Mouse (Mus musculus) layer of hippocampus, adult 9-10 months (tissue): ENCODE results near the gene Zfp961.
"Not testable (repeated sequence)": the region's sequence is repeated elsewhere in the genome, so short reads cannot be mapped to it uniquely, and the experiment has no call there.

Source experiments
- DNase-seq: peaks from one replicate; pipeline ENCODE4 v3.0.0; 2022; ENCODE audit warnings: low spot score

Gene Zfp961

DNA sequence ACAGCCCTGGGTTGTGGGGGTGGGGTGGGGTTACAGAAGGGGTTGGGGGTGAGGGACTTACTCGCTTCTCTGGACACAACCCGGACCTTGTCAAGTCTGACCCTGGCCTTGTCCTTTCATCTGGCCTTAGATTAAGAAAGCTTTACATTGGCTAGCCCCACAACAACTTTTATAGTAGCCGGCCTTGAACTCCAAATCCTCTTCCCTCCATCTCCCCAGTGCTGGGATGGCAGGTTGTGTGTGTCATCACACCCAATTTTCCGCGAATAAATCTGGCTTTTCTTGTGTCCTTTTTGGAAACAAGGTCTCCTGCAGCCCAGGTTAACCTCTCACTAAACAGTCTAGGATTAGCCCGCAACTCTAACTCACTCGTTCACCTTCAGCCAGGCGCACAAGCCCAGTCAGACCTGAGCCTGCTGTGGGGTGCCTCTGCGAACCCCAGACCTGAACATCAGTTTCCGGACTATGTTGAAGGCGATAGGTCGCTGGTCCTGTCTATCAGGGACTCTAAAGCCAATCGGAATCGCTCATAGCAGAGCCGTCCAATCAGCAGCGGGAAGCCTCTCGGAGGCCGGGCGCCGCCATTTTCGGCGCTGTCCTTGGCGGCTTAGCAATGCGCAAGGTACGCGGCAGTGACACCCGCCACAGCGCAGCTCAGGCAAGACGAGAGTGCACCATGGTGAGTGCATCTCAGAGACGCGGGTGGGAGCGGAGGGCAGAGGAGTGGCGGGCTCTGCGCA lies at the start of gene Zfp961:
Gene Zfp961, plus strand, starts transcription at position 557 of the 740 bp plus-strand sequence.
- DNase-seq, result peak; percentile 98

DNA sequence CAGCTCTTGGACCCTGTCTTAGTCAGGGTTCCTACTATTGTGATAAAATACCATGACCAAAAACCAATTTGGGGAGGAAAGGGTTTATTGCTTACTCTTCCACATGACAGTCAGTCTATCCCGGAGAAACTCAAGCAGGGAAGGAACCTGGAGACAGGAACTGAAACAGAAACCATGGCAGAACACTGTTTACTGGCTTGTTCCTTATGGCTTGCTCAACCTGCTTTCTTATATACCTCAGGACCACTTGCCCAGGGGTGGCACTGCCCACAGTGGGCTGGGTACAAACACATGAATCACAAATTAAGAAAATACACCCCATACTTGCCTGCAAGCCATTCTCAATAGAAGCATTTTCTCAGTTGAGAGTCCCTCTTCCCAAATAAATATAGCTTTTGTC lies 47.8 kb upstream of the Zfp961 start:
- not testable (repeated sequence) for DNase-seq

DNA sequence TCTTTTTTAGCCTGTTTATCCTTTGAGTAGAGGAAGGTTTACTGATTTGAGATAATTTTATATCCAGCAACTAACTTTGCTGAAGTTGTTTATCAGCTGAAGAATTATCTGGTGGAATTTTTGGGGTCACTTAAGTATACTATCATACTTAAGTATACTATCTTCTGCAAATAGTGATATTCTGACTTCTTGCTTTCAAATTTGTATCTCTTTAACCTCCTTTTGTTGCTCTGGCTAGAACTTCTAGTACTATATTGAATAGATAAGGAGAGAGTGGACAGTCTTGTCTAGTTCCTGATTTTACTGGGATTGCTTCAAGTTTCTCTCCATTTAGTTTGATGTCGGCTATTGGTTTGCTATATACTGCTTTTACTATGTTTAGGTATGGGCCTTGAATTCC lies 44.0 kb upstream of the Zfp961 start:
- no peak for DNase-seq

DNA sequence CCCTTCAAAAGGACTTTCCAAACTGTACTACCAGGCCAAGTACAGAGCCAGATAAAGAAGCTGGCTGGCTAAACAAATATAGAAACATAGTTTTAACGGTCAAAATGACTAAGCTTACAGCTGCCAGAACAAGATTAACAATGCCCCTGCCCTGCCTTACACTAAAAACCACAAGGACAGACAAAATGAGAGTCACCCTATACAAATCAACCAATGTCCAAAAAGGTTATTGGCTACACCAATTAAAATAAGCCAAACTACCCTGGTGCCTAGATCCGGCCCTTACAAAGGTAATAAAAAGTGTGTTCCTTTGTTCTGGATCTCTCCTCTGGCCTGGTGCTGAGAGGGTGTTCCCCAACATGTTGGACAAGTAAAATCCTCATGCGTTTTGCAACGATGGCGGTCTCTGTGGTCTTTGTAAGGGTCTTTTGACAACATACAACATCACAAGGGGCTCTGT lies 43.0 kb upstream of the Zfp961 start:
- no peak for DNase-seq

DNA sequence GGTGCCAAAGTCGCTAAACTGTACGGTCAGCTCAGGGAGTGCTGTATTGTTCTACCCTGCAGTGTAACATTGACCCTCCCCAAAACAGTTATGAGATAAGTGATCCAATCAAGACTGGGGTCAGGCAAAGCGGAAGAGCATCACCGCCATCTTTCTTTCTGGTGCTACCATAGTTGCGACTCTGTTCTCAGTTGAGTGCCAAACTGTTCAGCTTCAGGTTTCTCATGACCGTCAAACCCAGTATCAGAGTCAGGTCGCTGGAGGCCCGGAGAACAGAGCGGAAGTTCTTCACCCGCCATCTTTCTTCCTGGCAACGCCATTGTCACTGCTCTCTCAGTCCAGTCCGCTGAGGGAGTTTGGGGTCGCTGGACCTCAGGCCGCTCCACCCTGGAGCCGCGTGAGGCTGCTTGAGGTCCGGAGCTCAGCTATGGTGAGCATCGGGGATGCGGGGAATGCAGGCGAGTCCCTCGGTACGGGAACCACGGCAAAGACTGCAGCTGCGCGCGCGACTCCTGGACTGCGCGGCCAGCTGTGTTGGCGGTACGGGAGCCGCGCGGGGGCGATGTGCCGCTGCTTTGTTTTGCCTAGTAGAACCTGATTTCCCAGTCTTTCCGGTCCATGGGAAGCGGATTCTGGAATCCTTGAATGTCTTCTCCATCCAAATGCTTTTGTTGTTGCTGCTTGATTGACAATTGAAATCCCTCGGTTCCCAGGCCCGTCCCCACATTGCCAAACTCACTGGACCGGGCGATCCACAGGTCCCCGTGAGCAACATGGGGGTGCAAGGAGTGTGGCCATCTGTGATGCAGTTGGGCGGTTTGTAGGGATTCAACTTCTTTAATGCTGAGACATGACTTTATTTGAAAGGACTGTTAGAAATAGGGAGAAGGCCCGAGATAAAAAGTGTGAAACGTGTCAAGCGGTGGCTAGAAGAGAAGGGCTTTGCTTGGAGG lies 42.3 kb upstream of the Zfp961 start, which contains the start of the genes Zfp882 and Zfp617:
Gene Zfp882, plus strand, starts transcription at position 300 of the 953 bp plus-strand sequence.
Gene Zfp617, plus strand, starts transcription at position 327 of the 953 bp plus-strand sequence.
- peak; percentile 82 for DNase-seq

DNA sequence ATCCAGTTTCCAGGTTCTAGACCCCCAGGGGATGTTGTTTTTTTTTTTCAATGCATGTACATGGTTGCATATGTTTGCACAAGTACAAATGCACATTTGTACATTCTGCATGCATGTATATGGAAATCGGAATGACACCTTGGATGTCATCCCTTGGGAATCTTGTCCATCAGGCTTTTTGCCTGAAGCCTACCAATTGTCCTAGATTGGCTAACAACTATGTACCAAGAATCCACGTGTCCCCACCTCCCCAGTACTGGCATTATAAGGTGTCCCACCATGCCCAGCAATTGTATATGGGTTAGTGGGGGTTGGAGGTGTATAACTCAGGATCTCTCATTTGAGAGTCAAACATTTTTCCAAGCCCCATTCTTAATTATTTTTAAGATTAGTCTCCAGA lies 38.6 kb upstream of the Zfp961 start:
- DNase-seq, result no peak

DNA sequence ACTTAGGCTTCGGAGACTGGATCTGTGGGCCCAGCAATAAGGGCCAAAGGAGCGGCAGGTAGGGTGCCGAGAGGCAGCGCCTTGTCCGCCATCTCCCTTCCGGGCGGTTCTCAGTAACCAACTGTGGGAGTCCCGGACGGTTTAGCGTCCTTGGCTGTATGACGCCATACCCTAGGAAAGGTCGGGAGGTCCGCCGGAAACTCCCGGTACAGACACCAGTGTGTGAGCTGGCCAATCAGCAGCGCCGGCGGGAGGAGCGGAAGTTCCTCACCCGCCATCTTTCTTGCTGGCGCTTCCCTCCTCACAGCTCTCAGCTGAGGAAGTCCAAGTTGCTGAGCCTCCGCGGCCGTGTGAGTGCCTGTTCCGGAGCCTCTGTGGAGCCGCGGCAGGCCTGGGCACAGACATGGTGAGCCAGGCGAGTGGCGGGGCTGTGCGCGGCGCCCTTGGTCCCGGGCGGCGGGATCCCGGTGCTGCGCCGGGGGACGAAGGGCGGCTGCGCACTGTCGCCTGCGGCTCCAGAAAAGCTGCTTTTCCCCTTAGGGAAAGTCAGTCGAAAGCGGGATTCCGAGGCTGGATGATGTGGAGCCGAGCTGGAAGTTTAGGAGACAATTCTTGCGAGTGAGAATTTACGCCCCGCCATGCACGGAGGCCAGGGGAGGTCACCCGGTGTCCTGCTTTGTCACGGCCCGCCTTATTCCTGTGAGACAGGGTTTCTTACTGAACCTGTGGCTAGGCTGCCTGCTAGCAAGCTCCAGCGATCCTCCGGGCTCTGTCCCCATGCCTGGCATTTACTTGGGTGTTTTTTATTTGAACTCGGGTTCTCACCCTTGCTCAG lies 28.1 kb upstream of the Zfp961 start:
- peak; percentile 89 for DNase-seq

DNA sequence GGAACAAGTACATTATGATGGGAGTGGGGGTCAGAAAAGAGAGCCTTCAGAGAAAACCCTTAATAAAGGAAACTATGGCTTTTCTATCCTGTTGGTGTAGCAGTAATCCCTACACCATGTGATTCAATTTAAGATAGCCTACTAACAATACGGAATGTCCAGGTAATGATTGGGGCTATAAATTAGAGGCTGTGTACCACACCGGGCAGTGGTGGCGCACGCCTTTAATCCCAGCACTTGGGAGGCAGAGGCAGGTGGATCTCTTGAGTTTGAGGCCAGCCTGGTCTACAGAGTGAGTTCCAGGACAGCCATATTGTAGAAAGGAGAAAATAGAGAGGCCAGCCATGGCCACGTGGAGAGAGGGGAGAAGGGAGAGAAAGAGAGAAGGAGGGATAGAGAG lies 25.0 kb upstream of the Zfp961 start:
- DNase-seq, result no peak

DNA sequence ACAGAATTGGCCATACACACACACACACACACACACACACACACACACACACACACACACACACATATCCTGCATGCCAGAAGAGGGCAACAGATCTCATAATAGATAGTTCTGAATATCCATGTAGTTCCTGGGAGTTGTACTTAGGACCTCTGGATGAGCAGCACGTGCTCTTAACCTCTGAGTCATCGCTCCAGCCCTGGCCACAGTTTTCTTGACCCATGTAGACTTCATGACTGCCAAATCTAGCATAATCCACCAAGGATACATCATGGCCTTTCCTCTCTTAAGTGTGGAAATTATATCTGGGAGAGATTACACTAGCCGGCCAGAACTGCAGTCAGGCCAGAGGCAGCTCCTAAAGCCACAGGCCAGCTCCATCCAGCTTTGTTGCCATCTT lies 24.3 kb upstream of the Zfp961 start:
- DNase-seq, result no peak

DNA sequence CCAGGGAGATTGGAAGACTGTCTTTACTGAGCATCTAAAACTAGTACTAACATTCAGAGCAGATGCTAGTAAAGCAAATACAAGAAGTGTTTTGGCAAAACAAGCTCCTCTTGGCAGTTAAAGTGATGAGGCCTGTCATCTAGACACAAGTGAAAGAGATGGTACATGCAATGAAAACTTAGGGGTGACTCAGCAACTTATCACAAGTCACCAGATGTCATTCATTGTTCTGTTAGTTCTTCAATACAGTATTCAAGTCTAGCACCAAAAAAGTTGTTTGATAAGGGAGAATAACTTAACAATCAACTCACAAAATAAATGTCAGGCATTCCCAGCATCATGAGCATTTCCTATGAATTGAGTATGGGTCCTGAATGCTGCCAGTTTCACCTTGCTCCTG lies 23.1 kb upstream of the Zfp961 start:
- no peak for DNase-seq

DNA sequence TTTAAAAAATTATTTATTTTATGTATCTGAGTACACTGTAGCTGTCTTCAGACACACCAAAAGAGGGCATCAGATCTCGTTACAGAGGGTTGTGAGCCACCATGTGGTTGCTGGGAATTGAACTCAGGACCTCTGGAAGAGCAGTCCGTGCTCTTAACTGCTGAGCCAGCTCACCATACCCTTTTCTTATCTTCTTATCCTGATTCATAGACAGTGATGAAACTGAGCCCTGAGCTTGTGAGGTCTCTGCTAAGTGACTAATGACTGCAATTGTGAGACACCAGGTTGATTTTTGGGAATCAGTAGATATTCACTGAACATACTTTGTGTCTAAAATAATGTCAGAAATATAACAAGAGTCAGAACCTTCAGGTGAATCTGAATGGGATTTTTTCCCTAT lies 12.8 kb upstream of the Zfp961 start:
- not testable (repeated sequence) for DNase-seq

DNA sequence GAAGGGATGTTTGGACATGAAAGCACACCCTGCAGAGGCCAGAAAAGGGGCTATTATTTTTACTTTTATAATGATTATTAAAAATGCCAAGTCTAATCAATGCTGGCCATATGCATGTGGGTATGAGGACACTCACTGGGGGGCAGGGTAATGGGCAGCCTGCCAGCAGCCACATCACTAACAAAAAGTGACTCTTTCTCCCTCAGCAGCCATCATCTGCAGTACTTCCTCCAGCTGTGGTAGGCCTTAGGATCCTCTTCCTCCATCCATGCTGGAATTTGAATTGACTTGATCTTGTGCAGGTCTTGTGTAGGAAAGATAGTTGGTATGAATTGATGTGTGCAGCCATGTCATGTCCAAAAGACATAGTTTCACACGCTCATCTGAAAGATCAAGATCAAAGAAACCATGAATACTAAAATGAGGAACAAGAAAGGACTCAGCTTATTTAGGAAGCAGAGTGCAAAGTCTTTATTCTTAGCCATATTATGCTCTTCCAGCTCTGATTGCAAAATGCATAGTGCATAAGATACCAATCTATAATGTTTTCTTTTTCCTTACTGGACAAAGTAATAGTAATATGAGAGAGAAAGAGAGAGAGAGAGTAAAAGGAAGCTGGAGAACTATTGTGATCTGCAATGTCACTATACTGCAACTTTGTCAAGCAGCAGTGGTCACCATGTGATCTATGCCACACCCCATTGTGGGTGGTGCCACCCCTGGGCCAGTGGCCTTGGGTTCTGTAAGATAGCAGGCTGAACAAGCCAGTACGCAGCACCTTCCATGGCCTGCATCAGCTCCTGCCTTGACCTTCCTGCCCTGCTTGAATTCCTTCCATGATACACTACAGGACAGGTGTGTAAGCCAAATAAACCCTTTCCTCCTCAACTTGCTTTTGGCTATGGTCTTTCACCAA lies 10.3 kb upstream of the Zfp961 start:
- no peak for DNase-seq

DNA sequence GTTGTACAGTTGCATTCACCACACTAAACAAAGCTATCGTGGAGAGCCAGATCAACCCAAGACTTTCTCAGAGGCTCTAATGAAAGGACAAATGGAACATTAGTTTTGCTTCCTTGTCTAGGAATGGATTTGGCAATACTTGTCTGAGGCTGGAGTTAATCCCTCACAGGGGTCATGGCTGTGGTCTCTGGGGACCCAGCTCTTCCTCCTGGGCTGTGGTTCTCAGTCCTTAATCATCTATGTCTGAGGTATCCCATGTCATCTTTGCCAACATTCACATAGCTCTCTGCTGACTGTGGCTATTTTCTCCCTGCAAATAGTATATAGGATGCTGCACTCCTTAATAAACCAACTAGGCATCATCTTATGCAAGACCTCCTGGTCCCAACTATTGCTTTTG lies 9.1 kb upstream of the Zfp961 start:
- no peak for DNase-seq

DNA sequence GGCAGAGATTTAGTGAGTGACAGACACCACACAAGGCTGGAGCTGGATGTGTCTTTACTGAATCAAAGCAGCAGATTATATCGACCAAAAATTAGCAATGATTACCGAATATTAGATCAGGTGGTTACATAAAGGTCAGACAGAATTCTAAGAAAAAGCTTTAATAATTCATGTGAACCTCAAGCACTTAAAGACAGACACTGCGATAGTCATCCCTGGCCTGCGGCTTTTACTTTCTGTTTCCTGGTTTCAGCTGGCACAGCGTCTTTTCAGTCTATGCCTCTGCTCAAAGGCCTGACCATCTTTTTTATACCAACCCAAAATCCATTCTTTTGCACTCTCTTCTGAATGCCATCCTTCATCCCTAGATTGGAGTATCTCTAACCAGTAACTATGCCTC lies 2.2 kb upstream of the Zfp961 start:
- no peak for DNase-seq

DNA sequence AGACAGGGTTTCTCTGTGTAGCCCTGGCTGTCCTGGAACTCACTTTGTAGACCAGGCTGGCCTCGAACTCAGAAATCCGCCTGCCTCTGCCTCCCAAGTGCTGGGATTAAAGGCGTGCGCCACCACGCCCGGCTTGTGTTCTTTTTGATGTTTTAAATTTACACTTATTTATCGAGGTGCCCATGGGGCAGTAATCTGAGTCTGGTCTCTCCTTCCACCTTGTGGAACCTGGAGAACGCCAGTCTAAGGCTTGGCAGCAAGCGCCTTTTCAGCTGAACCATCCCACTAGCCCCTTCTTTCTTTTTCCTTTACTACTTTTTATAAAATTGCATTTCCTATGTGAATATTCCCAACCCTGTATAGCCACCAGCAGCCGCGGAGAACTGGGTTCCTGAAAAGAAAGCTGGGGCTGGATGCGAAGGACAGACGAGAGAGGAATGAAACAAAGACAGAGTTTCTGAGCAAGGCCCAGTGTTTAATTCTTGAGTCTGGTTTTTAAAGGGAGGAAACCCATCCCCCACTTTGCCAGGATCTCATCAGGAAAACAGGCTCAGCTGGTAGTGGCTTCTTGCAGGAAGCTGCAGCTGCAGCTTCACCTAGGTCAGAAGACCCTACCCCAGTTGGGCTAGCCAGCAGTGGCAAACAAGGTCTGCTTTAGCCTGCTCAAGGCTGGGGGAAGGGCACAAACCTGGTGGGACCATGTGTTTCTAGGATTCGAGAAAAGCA lies 761 bp downstream of the Zfp961 start:
- DNase-seq, result no peak

DNA sequence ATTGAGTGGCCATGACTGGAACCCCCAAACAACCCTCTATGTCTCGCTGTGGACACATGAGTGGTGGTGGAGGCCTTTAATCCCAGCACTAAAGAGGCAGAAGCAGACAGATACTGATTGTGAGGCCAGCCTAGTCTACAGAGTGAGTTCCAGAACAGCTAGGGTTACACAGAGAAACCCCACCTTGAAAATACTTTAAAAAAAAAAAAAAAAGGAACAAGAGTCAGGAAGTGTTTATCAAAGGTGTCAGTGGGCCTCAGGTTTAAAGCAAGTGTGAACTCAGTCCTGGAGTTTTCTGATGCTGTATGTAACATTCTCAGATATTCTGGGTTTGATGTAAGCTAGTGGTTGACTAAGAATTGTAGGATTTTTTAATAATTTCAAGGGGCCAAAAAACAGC lies 1.7 kb downstream of the Zfp961 start:
- DNase-seq, result no peak

DNA sequence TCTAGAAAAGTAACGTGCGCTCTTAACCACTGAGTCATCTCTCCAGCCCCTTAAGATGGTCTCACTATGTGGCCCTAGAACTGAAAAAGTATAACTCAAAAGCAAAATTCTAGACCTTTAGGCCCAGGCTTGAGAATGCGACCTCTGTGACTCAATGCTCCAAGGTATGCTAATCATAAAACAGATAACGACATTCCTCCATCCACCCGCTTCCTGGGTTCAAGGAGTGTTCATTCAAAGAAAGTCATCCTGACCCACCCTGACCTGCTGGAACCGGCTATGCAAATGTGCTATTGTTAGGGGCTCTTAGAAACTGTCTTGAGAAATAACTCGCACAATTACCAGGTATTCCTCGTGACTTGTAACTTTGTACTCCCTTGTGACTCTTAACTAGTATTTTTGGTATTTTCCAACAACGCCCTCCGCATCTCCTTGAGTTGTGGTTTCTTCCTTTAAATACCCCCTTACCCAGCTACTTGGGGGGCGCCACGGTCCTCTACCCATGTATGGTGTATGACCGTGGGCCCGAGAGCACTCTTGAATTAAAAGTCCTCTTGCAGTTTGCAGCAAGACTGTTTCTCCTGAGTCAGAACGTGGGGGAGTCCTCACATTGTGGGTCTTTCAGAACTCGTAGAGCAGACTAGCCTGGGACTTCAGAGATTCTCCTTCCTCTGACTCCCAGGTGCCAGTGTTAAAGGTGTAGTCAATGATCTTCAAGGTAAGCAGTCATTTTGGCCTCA lies 2.3 kb downstream of the Zfp961 start:
- not testable (repeated sequence) for DNase-seq

DNA sequence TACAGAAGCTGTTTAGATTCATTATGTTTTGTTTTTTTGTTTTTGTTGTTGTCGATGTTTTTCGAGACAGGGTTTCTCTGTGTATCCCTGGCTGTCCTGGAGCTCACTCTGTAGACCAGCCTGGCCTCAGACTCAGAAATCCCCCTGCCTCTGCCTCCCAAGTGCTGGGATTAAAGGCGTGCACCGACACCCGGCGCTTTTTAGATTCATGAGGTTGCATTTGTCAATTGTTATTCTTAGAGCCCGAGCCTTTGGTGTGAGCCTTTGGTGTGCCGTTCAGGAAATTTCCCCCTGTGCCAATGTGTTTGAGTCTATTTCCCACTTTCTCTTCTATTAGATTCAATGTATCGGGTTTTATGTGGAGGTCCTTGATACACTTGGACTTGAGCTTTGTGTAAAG lies 3.8 kb downstream of the Zfp961 start:
- no peak for DNase-seq

DNA sequence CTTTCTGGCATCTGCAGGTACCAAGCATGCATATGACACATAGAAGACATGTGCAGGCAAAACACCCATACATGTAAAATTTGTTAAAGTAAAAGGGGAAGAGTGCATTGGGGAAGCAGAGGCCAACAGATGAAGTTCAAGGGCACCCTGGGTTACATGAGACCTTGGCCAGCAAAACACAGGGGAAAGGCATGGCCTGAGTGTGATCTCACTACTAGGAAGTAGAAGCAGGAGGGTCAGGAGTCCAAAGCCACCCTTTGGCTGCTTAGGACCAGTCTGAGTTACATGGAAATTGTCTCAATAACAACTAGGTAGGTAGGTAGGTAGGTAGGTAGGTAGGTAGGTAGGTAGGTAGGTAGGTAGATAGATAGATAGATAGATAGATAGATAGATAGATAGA lies 9.6 kb downstream of the Zfp961 start:
- no peak for DNase-seq

DNA sequence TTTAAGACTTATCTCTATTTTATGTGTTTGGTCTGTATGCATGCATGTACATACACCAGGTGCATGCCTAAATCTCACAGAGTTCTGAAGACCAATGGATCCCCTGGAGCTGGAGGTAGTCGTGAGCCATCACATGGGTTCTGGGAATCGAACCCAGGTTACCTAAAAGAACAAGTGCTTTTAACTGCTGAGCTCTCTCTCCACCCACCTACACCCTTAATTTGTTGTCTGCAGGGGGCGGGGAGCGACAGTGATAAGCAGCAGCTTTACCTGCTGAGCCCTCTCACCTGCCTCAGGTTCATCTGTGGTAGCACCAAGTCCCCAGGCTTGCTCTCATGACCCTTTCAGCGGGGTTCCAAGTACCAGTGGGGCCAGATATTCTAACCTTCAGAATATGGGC lies 11.0 kb downstream of the Zfp961 start:
- no peak for DNase-seq
